Mouse (Mus musculus): ENCODE results near the gene Snrpa.
A peak's percentile ranks its signal among the peaks of the same experiment; 100 is the strongest.

Snrpa gene

DNA sequence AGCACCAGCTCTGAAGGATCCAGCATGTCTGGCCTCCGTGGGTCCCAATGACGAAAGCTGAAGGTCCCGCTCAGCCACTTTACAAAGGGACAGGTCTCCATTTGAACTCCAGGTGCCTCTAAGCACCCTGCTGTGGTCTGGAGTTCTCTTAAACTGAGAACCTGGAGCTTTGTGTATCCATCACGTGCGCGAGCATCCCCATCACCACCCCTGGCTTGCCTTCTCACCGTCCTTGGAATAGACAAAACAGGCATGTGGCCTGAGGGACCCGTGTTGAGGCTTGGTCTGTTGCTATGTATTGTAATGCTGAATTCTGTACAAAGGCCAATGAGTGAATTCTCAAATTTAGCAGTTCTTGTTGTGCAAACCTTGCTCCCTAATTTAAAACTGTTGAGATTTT lies 2.7 kb upstream of the Snrpa start:
- DNase-seq (ENCODE audit: low read depth, low spot score): no peak

DNA sequence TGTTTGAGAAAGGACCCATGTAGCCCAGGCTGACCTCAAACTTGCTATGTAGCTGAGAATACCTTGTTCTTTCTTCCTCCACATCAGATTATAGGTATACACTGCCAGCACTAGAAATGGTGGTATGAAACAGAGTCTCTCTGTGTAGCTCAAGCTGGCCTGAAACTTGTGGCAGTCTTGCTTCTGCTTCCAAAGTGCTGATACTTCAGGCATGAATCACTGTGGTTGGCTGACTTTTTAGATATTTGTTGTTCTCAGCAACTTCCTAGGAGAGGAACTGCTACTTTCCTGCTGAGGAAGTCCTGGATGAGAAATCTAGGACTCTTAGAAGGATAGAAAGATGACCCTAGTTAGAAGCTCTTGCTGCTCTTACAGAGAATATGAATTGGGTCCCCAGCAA lies 2.3 kb upstream of the Snrpa start:
- no peak for DNase-seq (ENCODE audit: low read depth, low spot score)

- DNase-seq (ENCODE audit: low read depth, low spot score): no peak
Observed at GRCm38 (mm10) chr7:27197634-27198033, 1.6 kb upstream of the Snrpa start.

DNA sequence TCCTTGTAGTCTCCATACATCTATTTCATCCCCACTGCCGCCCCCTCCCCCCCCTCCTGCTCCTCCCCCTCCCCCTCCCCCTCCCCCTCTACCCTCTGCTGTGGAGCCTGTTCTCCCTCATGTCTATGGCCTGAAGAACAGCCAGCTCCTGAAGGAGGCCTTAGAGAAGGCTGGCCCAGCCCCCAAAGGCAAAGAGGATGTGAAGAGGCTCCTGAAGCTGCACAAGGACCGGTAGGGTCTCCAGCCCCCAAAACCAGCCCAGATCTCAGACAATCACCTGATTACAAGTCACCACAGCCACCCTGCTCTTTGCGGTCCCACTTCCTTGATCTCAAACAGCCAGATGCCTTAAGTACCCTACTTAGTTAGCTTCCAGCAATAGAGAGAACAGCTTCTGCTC lies 1.1 kb upstream of the Snrpa start:
- no peak for DNase-seq (ENCODE audit: low read depth, low spot score)

DNA sequence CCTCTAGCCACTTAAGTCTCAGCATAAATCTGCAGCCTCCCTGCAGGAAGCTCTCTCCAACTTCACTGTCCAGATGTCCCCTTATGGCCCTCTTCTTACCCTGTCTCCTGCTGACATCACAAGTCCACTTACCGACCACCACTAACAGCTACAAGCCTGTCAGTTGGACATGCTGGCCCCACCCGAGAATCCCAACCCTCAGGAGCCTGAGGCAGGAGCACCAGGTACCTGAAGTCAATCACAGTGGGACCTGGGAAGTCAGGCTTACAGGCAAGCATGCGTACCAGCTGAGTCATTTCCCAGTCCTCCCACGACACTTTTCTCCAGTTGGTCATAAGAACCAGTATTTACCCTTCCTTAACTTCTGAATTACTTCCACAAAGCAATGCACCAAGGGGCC lies 2.3 kb downstream of the Snrpa start:
- no peak for DNase-seq (ENCODE audit: low read depth, low spot score)

DNA sequence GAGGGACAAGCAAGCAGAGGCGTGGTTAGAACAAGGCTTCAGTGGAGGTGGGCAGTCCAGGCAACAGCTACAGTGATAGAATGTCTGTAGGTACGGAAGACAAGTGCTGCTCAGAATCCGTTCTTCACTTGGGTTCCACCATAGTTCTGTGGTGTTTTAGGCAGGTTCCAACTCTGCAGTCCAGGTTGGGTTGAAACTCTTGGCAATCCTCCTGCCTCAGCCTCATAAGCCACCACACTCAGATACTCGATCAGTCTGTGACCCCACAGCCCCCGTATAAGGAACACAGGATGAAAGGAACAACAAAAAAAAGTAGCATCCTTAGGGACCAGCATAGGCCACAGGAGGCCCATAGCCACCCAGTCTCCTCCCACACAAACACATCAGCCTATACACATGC lies 3.6 kb downstream of the Snrpa start:
- no peak for DNase-seq (ENCODE audit: low read depth, low spot score)

- DNase-seq (ENCODE audit: low read depth, low spot score): no peak
Observed at GRCm38 (mm10) chr7:27189271-27189931, 6.7 kb downstream of the Snrpa start.

GRCm38 (mm10) chr7:27185986-27186385 lies 10.1 kb downstream of the Snrpa start:
- no peak for DNase-seq (ENCODE audit: low read depth, low spot score)

DNA sequence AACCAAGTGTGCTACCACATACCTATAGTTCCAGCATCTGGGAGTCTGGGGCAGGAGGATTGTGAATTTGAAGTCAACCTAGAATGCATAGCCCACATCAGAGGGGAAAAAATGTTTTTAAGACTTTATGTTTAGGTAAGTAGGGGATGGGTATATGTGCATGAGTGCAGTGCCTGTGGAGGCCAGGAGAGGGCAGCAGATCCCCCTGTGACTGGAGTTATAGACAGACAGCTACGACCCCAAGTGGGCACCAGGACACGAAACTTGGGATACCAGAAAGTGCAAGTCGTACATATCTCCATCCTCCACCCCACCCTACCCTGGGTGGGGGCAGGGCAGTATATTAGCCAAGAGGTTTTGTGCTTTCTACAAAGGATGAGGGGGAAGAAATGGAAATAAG lies 11.1 kb downstream of the Snrpa start:
- DNase-seq (ENCODE audit: low read depth, low spot score): no peak

- no peak for DNase-seq (ENCODE audit: low read depth, low spot score)
Observed at GRCm38 (mm10) chr7:27182498-27182897, 13.6 kb downstream of the Snrpa start.

- DNase-seq (ENCODE audit: low read depth, low spot score): no peak
Observed at GRCm38 (mm10) chr7:27180837-27181695, 15.0 kb downstream of the Snrpa start, which contains the start of the genes Gm21983 and Mia. TSS of gene Gm21983 (minus strand) at chr7:27181086. TSS of gene Mia (minus strand) at chr7:27181157.

GRCm38 (mm10) chr7:27180036-27180435 lies 16.0 kb downstream of the Snrpa start:
- no peak for DNase-seq (ENCODE audit: low read depth, low spot score)

- no peak for DNase-seq (ENCODE audit: low read depth, low spot score)
Observed at GRCm38 (mm10) chr7:27179217-27179918, 16.7 kb downstream of the Snrpa start.

- DNase-seq (ENCODE audit: low read depth, low spot score): peak; percentile 99
Observed at GRCm38 (mm10) chr7:27178324-27179216, 17.5 kb downstream of the Snrpa start, which contains the start of gene Rab4b. TSS of gene Rab4b (minus strand) at chr7:27178896.

DNA sequence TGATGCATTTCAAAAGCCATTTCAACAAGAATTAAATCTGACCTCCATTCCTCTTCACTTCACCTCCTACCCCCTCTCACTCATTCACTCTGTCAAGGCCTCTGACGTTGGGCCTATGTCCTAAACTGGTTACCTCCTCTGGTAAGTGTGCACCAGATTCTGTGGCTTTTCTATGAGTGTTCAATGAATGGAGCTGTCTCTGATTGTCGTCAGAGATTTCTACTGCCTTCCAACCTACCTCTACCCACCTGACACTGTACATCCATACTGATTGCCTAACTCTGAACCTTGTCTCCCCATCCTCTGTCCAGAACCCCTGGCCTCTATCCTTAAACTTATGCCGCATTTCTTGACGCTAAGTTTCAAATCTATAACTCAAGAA lies 18.1 kb downstream of the Snrpa start:
- DNase-seq (ENCODE audit: low read depth, low spot score): no peak

DNA sequence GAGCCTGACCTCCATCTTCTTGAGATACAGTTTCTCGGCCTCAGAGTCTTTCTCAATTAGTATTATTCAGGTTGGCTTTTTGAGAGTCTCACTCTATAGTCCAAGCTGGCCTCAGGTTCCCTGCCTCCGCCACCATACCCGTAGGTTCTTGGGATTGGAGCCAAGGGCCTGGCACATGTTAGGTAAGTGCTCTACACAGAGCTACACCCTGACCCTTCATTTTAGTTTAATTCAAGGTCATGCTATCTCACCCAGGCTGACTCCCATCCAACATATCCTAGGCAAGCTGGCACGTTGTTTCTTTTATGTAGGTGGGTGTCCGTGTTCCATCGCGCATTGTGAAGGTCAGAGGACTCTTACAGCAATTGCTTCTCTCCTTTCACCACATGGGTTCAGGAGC lies 21.2 kb downstream of the Snrpa start:
- DNase-seq (ENCODE audit: low read depth, low spot score): no peak

DNA sequence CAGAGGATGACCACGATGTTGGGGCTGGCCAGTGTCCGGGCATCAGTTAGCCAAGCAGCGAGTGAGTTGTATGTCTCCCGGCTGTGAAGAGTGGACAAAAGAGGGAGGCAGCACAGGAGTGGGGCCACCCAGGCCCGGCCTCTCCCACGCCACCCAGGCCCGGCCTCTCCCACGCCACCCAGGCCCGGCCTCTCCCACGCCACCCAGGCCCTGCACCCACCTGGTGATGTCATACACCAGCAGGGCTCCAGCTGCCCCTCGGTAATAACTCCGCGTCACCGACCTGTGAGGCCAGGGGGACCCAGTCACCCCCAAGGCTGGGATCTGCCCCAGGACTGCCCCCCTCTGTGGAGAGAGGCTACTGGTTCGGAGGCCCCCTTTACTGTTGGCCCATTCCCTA lies 21.6 kb downstream of the Snrpa start:
- DNase-seq (ENCODE audit: low read depth, low spot score): no peak

DNA sequence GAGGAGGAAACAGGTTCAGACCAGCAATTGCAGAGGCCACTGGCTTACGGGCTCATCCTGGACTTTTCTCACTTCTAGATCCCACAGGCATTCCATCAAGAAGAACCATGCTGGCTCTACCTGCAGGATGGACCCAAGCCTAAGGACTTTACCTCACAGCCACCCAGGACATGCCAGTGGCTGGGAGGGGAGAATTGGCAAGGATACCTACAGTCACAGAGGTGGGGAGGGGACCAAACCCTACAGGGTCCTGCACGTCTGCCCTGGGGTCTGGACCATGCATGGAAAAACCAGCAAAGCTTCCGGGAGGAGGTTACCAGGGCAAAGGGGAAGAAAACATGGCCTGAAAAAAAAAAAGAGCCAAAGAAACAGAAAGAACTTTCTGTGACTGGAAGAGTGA lies 25.1 kb downstream of the Snrpa start:
- DNase-seq (ENCODE audit: low read depth, low spot score): no peak

DNA sequence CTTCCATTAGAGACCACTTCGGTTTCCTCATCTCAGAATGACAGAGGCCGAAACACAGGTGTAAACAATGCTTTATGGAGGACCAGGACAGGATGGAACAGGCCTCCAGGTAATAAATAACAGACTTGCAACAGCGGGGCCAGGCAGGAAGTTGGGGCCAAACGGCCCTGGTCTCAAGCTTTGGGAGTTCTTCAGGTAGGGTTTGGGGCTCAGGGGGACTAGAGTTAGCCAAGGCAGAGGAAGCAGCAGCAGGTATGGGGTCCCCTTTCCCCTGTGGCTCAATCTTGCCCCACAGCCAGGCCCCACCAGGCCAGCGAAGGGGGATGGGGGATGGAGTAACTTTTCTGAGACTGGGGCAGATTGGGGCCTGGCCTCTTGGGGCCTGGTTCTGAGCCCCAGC lies 27.7 kb downstream of the Snrpa start:
- DNase-seq (ENCODE audit: low read depth, low spot score): no peak

DNA sequence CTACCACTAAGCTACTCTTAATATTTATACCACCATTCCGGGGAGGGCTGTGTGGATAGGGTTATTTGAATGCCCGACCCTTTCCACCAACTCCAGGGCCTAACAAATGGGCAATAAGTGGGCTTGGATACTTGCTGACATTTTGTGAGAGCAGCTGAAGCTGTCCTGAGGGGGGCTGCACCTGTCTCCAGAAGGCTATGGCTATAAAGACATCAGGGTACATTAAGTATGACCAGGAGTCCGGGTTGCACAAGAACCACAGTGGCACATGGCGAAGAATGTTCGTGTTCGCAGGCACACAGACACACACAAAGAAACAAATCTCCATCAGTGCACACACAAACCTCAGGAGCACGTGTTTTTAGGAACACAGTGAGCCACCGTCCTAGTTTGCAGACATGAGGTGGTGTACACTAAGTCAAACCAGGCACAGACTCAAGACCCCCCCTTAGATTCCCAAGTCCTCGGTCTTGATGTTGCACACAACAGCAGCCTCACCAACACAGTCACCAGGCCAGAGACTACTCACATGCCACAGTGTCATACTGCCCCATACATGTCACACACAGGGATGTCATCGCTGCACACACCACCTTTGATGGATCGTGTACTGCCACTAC lies 28.5 kb downstream of the Snrpa start:
- DNase-seq (ENCODE audit: low read depth, low spot score): no peak
